Mouse (Mus musculus): ENCODE results near the gene Ttc16. TPM values are rescaled to one million over a fixed set of nuclear protein-coding genes. Genes with fewer than 3 reads are reported as not detected.

Gene Ttc16
- total RNA-seq, 2 experiments from 2014 or later = 0.40 to 0.52 TPM

DNA sequence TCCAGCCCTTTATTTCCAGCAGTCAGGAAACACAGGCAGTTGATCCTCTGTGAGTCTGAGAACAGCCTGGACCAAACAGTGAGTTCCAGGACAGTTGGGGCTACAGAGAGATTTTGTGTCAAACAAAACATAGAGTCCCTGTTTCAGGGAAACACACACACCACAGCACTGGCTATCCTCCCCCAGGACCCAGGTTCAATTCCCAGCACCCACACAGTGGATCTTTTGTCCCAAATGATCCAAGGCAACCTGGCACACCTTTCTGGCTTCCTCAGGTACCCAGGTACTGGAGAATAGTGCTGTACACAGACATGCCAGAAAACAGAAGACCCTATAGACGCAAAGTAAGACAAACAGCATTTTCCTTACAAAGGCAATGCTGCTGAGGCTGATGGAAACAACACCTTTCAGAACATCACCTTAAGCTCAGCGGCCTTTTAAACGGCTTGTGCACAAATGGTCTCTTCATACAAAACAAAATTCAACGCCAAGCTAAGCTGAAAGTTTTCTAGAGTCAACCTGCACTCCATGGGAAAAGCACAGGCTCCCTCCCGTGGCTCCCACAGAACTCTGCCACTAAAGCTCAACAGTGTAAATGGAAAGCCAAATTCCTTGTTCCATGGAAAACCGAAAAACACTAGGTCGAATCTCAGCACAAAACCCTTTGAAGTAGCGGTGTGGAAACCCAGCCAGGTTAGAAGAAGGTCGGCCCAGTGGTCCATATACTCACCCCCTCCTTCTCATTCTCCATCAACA lies 64.0 kb downstream of the Ttc16 start:
- DNase-seq (ENCODE audit: extremely low spot score in 1 of 2, low spot score in 2 of 2) = no peak
- intact Hi-C loops (cut with DNase I) = no loop called here
- TF ChIP-seq CTCF (IDR thresholded peaks at IDR 0.05) = no peak

DNA sequence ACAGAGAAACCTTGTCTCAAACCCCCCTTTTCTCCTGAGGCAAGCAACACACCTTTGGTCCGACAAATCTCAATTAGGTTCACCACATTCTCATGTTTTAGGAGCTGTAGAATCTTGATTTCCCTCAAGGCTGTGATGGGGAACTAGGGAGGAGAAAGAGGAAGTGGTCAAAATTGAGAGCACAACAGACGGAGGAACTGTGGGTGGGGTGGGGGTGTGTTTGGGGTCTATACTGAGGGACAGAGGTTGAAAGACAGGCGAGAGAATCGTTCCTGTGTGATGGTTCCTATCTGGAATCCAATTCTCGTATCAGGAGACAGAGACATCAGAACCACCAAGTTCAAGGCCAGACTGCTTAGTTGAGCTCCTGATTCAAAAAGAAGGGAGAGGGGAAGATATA lies 65.0 kb downstream of the Ttc16 start:
- DNase-seq (ENCODE audit: extremely low spot score in 1 of 2, low spot score in 2 of 2) = no peak
- intact Hi-C loops (cut with DNase I) = no loop called here
- H3K27ac ChIP-seq = no peak overlapping the region
- no peak for TF ChIP-seq CTCF (IDR thresholded peaks at IDR 0.05)
- no peak overlapping the region for H3K4me3 ChIP-seq

More for the DNA sequence above, 64.0 kb downstream of the Ttc16 start:
- Histone ChIP-seq H3K4me3 (peak overlapping the region; percentile 97), H3K27ac (no peak overlapping the region; the same call in 1 of the 2 replicates)

DNA sequence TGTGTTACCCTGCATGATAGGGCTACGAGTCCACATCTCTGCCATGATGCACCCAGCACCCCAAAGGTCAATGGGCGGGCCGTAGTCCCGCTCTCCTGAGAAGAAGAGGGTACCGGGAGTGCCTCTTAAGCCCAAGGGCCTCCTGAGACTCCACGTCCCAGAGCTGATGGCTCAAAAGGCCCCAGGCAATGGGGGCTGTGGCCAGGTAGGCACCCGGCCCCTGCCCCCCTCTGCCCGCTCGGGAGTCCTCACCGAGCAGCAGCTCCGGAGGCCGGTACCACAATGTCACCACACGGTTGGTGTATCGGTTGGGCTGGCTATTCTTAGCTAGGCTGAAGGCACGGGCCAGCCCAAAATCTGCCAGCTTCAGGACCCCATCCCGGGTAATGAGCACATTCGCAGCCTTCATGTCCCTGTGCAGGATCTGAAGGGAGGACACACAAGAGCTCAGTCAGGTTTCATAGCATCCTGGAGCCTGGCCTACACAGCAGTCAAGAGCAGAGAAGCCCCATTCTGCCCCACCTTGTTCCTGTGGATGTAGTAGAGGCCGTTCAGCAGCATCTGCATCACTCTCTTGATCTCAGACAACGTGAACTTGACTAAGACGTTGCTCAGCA lies 65.8 kb downstream of the Ttc16 start:
- H3K4me3 ChIP-seq = no peak overlapping the region
- no peak for DNase-seq (ENCODE audit: extremely low spot score in 1 of 2, low spot score in 2 of 2)
- no peak overlapping the region for H3K27ac ChIP-seq
- intact Hi-C loops (cut with DNase I) = no loop called here
- TF ChIP-seq CTCF (IDR thresholded peaks at IDR 0.05) = no peak

DNA sequence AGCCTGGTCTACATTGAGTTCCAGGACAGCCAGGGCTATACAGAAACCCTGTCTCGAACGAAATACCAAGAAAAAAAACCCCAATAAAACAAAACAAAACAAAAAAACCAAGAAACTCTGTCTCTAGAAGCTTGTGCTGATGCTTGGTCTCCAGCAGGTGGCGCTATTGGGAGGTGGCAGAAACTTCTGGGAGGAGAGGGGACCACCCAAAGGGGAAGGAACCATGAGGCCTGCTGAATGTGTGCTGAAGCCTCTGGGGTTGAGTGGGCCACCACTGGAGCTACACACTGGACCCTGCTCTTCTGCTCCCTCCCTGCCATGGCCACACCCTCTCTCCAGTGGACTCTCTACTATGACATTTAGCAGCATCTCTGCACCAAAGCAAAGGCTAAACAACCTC lies 66.8 kb downstream of the Ttc16 start:
- no peak overlapping the region for H3K4me3 ChIP-seq

More for the DNA sequence above, 66.8 kb downstream of the Ttc16 start:
- intact Hi-C loops (cut with DNase I) = no loop called here
- TF ChIP-seq CTCF (IDR thresholded peaks at IDR 0.05) = peak; percentile 93
- peak in 1 of 2 experiments; percentile 47 for DNase-seq (ENCODE audit: extremely low spot score in 1 of 2, low spot score in 2 of 2)
- H3K27ac ChIP-seq = no peak overlapping the region

Small RNA genes within 50 kb of the gene (microRNA-seq; reads per million reads assigned to microRNA genes)
- gene Mir2861 (0 reads per million in 2 experiments), gene Mir3960 (0 reads per million in 2 experiments)

Other genes with a start within 250 kb of the Ttc16 start
- gene Fam102a, start 240.3 kb downstream of the Ttc16 start, total RNA-seq (2021) = 10 to 100 TPM; 61.1 to 64.8 TPM
- 10 to 100 TPM; 79.4 to 82.6 TPM for gene Dpm2, start 204.8 kb downstream of the Ttc16 start, total RNA-seq (2021)
- 10 to 100 TPM; 10.1 to 14.1 TPM for gene Pip5kl1, start 200.8 kb downstream of the Ttc16 start, total RNA-seq (2021)
- 1 to 10 TPM in 1 of 2 experiments, under 1 TPM in 1; 0.75 to 1.1 TPM for gene 9430097D07Rik, start 199.9 kb downstream of the Ttc16 start, total RNA-seq (2021)
- gene St6galnac4, start 188.5 kb downstream of the Ttc16 start, total RNA-seq (2021) = 10 to 100 TPM; 37.2 to 38.0 TPM
- 100 to 1,000 TPM; 122 to 133 TPM for gene St6galnac6, start 175.9 kb downstream of the Ttc16 start, total RNA-seq (2021)
- 100 to 1,000 TPM; 140 to 153 TPM for gene Ak1, start 153.9 kb downstream of the Ttc16 start, total RNA-seq (2021)
- gene Eng, start 129.0 kb downstream of the Ttc16 start, total RNA-seq (2021) = 10 to 100 TPM; 22.2 to 23.0 TPM
- 10 to 100 TPM in 1 of 2 experiments, 1 to 10 TPM in 1; 9.4 to 10.5 TPM for gene Fpgs, start 71.5 kb downstream of the Ttc16 start, total RNA-seq (2021)
- gene Cdk9, start 62.6 kb downstream of the Ttc16 start, total RNA-seq (2021) = 100 to 1,000 TPM; 129 to 134 TPM
- 10 to 100 TPM; 31.1 to 42.5 TPM for gene Sh2d3c, start 54.6 kb downstream of the Ttc16 start, total RNA-seq (2021)
- 1 to 10 TPM; 1.6 to 2.2 TPM for gene 6330409D20Rik, start 34.6 kb downstream of the Ttc16 start, total RNA-seq (2021)
- 10 to 100 TPM; 30.4 to 30.7 TPM for gene Tor2a, start 18.4 kb downstream of the Ttc16 start, total RNA-seq (2021)
- gene Ptrh1, start 153 bp upstream of the Ttc16 start, total RNA-seq (2021) = 1 to 10 TPM; 7.9 to 9.3 TPM
- gene Cfap157, start 8.8 kb upstream of the Ttc16 start, total RNA-seq (2021) = under 1 TPM; 0.20 to 0.61 TPM
- 100 to 1,000 TPM; 947 to 984 TPM for gene Stxbp1, start 71.6 kb upstream of the Ttc16 start, total RNA-seq (2021)
- gene Fam129b, start 100.5 kb upstream of the Ttc16 start, total RNA-seq (2021) = 10 to 100 TPM; 24.4 to 31.4 TPM
- gene Rpl12, start 185.9 kb upstream of the Ttc16 start, total RNA-seq (2021) = 100 to 1,000 TPM; 110 to 129 TPM
- 10 to 100 TPM; 37.6 to 38.2 TPM for gene Lrsam1, start 186.0 kb upstream of the Ttc16 start, total RNA-seq (2021)
- gene Slc2a8, start 206.4 kb upstream of the Ttc16 start, total RNA-seq (2021) = 10 to 100 TPM; 23.9 to 26.7 TPM

Measured in left cerebral cortex, adult 2 months (tissue).